Mouse (Mus musculus) kidney, postnatal 0 days (tissue): ENCODE results near the gene Layn. TPM values are rescaled to one million over a fixed set of nuclear protein-coding genes. Genes with fewer than 3 reads are reported as not detected.

ENCODE experiments used
- ATAC-seq: fragments of 200-750 bp; cut with Nextera tagmentation; replicated peaks from 2 replicates; pipeline ENCODE4 v1.8.0; 2017; ENCODE audit warnings: low read depth, moderate number of reproducible peaks, moderate TSS enrichment, moderate library complexity; ENCODE audit not compliant: low FRiP score
- DNase-seq: peaks from one replicate; pipeline ENCODE4 v3.0.0-alpha.2; 2016; ENCODE audit warnings: low spot score
- H3K27ac ChIP-seq: fragments of 300-500 bp; sonication (generic); 2 replicates; pipeline ENCODE4 v1.5.1; 2014; ENCODE audit warnings: mild to moderate bottlenecking
- H3K27me3 ChIP-seq: fragments of 300-500 bp; sonication (generic); 2 replicates; pipeline ENCODE4 v1.6.1; 2014; ENCODE audit warnings: low read length, mixed read lengths; ENCODE audit not compliant: insufficient read depth
- H3K36me3 ChIP-seq: fragments of 300-500 bp; sonication (generic); 2 replicates; pipeline ENCODE4 v1.6.1; 2014; ENCODE audit warnings: low read length, mixed read lengths; ENCODE audit not compliant: insufficient read depth
- H3K4me1 ChIP-seq: fragments of 300-500 bp; sonication (generic); replicated peaks from 2 replicates; pipeline ENCODE4 v1.6.1; 2014; ENCODE audit warnings: antibody characterized with exemption, low read length, mixed read lengths; ENCODE audit not compliant: insufficient read depth
- H3K4me2 ChIP-seq: fragments of 300-500 bp; sonication (generic); 2 replicates; pipeline ENCODE4 v1.6.1; 2014; ENCODE audit warnings: mild to moderate bottlenecking, low read length, moderate library complexity, mixed read lengths
- H3K4me3 ChIP-seq: fragments of 300-500 bp; sonication (generic); replicated peaks from 2 replicates; pipeline ENCODE4 v1.5.1; 2014; ENCODE audit warnings: low read depth, low read length
- H3K9ac ChIP-seq: fragments of 300-500 bp; sonication (generic); 2 replicates; pipeline ENCODE4 v1.6.1; 2014; ENCODE audit warnings: low read depth, low read length
- H3K9me3 ChIP-seq: fragments of 300-500 bp; sonication (generic); replicated peaks from 2 replicates; pipeline ENCODE4 v1.6.1; 2016; ENCODE audit warnings: low read length, inconsistent platforms, mixed read lengths
- CTCF ChIP-seq: IDR thresholded peaks from 2 replicates; pipeline ENCODE4 v1.5.1; 2016; ENCODE audit warnings: antibody characterized with exemption, low read depth, mild to moderate bottlenecking, moderate library complexity
- WGBS: fragments of 180-500 bp; shearing (Covaris S2); extraction: QIAGEN DNeasy Blood & Tissue Kit; methylation state at CpG from one replicate; pipeline ENCODE4 v1.1.7; 2014; 5-methylcytosine and 5-hydroxymethylcytosine counted together
- polyA plus RNA-seq: library from polyadenylated mRNA; unstranded; fragments of >200 nt; fragmentation: Nextera tagmentation; extraction: Ambion mirVana; gene quantifications from 2 replicates; pipeline ENCODE4 v1.2.1, GENCODE M21; 2015

Gene Layn
- polyA plus RNA-seq, 1 experiment from 2014 or later: 8.5 TPM

GRCm38 (mm10) chr9:51020351-51020750 is 56.5 kb downstream of the Layn start:
- no peak for ATAC-seq
- Histone ChIP-seq H3K9me3 (no peaks in the 10 kb centered on the region), H3K4me1 (no peaks in the 10 kb centered on the region), H3K9ac (no peak overlapping the region), H3K4me3 (no peak overlapping the region), H3K4me2 (no peak overlapping the region), H3K36me3 (no peaks in the 10 kb centered on the region), H3K27ac (no peak overlapping the region), H3K27me3 (no peaks in the 10 kb centered on the region)
- DNase-seq: no peak
- WGBS: 75% methylated on average over 3 of the region's 3 CpGs
- TF ChIP-seq CTCF: no peak

- DNase-seq (no peak), ATAC-seq (no peak)
- no peak for TF ChIP-seq CTCF
- Histone ChIP-seq H3K9ac (no peak overlapping the region), H3K9me3 (no peaks in the 10 kb centered on the region), H3K4me3 (no peak overlapping the region), H3K27me3 (no peaks in the 10 kb centered on the region), H3K4me1 (no peaks in the 10 kb centered on the region), H3K36me3 (no peaks in the 10 kb centered on the region), H3K27ac (no peak overlapping the region), H3K4me2 (no peak overlapping the region)
- WGBS: 78% methylated on average over 7 of the region's 7 CpGs
These were observed 57.2 kb downstream of the Layn start for GRCm38 (mm10) chr9:51019670-51020069.

DNA sequence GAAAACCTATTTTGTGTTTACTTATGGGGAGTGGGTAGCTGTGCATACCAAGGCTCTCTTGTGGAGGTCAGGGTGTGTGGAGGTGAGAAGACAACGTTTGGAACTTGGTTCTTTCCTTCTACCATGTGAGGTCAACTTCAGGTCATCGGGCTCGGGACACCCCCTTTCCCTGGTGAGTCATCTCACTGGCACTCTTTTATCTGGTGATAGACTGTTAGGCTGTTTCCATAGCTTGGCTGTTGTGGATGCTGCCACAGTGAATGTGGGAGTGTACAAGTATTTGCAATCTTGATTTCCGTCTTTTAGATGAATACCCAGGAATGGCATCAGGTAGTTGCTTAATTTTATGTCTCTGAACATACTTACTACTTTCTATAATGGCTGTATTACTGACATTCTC is 61.2 kb downstream of the Layn start:
- Histone ChIP-seq H3K4me1 (no peaks in the 10 kb centered on the region), H3K4me2 (no peak overlapping the region), H3K4me3 (no peak overlapping the region), H3K27me3 (no peaks in the 10 kb centered on the region), H3K9ac (no peak overlapping the region), H3K27ac (no peak overlapping the region), H3K36me3 (no peaks in the 10 kb centered on the region), H3K9me3 (no peaks in the 10 kb centered on the region)
- WGBS: 49% methylated on average over 4 of the region's 4 CpGs
- no peak for TF ChIP-seq CTCF
- ATAC-seq (no peak), DNase-seq (no peak)

- Histone ChIP-seq H3K27me3 (no peaks in the 10 kb centered on the region), H3K9ac (no peak overlapping the region), H3K9me3 (no peaks in the 10 kb centered on the region), H3K36me3 (no peaks in the 10 kb centered on the region), H3K4me3 (no peak overlapping the region), H3K4me2 (no peak overlapping the region), H3K27ac (no peak overlapping the region), H3K4me1 (no peaks in the 10 kb centered on the region)
- DNase-seq (no peak), ATAC-seq (no peak)
- 88% methylated on average over 1 of the region's 1 CpGs for WGBS
- no peak for TF ChIP-seq CTCF
These were observed 63.2 kb downstream of the Layn start for GRCm38 (mm10) chr9:51013644-51014043.

GRCm38 (mm10) chr9:51009656-51009950 is 67.3 kb downstream of the Layn start:
- no peak for DNase-seq
- 5% methylated on average over 6 of the region's 6 CpGs for whole genome bisulfite sequencing
- no peaks in the 10 kb centered on the region for H3K27me3 ChIP-seq
- ATAC-seq: no peak
- TF ChIP-seq CTCF: no peak
- peak overlapping the region; percentile 52 for H3K4me2 ChIP-seq
- no peaks in the 10 kb centered on the region for H3K36me3 ChIP-seq
- H3K9ac ChIP-seq: 0 out of 2 replicates have a peak overlapping the region, but pooled peaks have one; percentile 44
- peaks cover 3% of the 10 kb centered on the region; the same call in 1 of the 2 replicates for H3K4me1 ChIP-seq
- H3K27ac ChIP-seq: no peak overlapping the region
- H3K9me3 ChIP-seq: no peaks in the 10 kb centered on the region
- H3K4me3 ChIP-seq: peak overlapping the region; percentile 19

GRCm38 (mm10) chr9:51008841-51009655 is 67.8 kb downstream of the Layn start, which contains the start of gene Sik2:
Gene Sik2 (minus strand): TSS chr9:51009073.
- H3K9ac ChIP-seq: peak within 1 kb of the TSS; percentile 79
- H3K27me3 ChIP-seq: no peaks in the 10 kb centered on the region
- H3K4me1 ChIP-seq: peaks cover 3% of the 10 kb centered on the region; the same call in 1 of the 2 replicates
- TF ChIP-seq CTCF: peak; percentile 85
- DNase-seq: peak; percentile 96
- peak; percentile 96 for ATAC-seq
- no peaks in the 10 kb centered on the region for H3K36me3 ChIP-seq
- H3K4me3 ChIP-seq: peak within 1 kb of the TSS; percentile 69
- H3K27ac ChIP-seq: peak within 1 kb of the TSS; percentile 90
- no peaks in the 10 kb centered on the region for H3K9me3 ChIP-seq
- H3K4me2 ChIP-seq: peak within 1 kb of the TSS; percentile 86
- WGBS: under 1% methylated on average over 67 of the region's 85 CpGs
